Mouse (Mus musculus): Measurements from ENCODE around the gene Mgat5b.

GRCm38 (mm10) chr11:116951429-116951828 is 32.8 kb downstream of the Mgat5b start:
- TF ChIP-seq MAFK (IDR thresholded peaks at IDR 0.05; ENCODE audit: insufficient read depth, low read depth, low read length) (no peak), CHD2 (IDR thresholded peaks at IDR 0.05; ENCODE audit: low read depth, low read length) (no peak), ZC3H11A (IDR thresholded peaks at IDR 0.05; ENCODE audit: borderline replicate concordance, low read depth, low read length) (no peak), ZNF384 (IDR thresholded peaks at IDR 0.05; ENCODE audit: low read depth, low read length) (no peak)

All from ES-E14 (cell line).